Mouse (Mus musculus) frontal cortex, postnatal 14 days (tissue): ENCODE results near the gene Zfp84.

ENCODE experiments used
- DNase-seq, 2 experiments: peaks; one replicate each; pipeline ENCODE4 v3.0.0; 2022; ENCODE audit warnings: low spot score in 2 of 2

Zfp84 gene

GRCm38 (mm10) chr7:29815910-29816429, 47.6 kb downstream of the Zfp84 start, which contains the start of gene Zfp790:
TSS of gene Zfp790 (plus strand) at chr7:29816114.
- peak; percentile 82 to 85 for DNase-seq

GRCm38 (mm10) chr7:29818619-29819254, 50.4 kb downstream of the Zfp84 start:
- peak; percentile 42 to 56 for DNase-seq

GRCm38 (mm10) chr7:29828001-29828400, 59.6 kb downstream of the Zfp84 start:
- no peak for DNase-seq
